Mouse (Mus musculus): ENCODE results near the gene Kras. TPM values are rescaled to one million over a fixed set of nuclear protein-coding genes. Genes with fewer than 3 reads are reported as not detected.

The Kras gene
- polyA plus RNA-seq, 1 experiment from 2014 or later: 109 TPM

- H3K4me2 ChIP-seq (replicated peaks): no peak overlapping the region
- H3K9ac ChIP-seq: no peak overlapping the region
- no peaks in the 10 kb centered on the region for H3K4me1 ChIP-seq (replicated peaks; ENCODE audit: control insufficient read depth, insufficient read depth, low read length)
- WGBS: 83% methylated on average over 1 of the region's 1 CpGs
- no peak overlapping the region for H3K27ac ChIP-seq
- H3K4me3 ChIP-seq (replicated peaks; ENCODE audit: low read length): no peak overlapping the region
- H3K27me3 ChIP-seq (ENCODE audit: control insufficient read depth, insufficient read depth, low read length): no peaks in the 10 kb centered on the region
- no peak for DNase-seq (ENCODE audit: low spot score)
- peaks cover 31% of the 10 kb centered on the region for H3K36me3 ChIP-seq (replicated peaks; ENCODE audit: control insufficient read depth, insufficient read depth)
- no peaks in the 10 kb centered on the region for H3K9me3 ChIP-seq (ENCODE audit: control insufficient read depth, low read length)
- no peak for ATAC-seq (ENCODE audit: low FRiP score)
These were observed 15.6 kb downstream of the Kras start for GRCm38 (mm10) chr6:145234391-145234790.

- H3K9ac ChIP-seq: no peak overlapping the region
- ATAC-seq (ENCODE audit: low FRiP score) (no peak), DNase-seq (ENCODE audit: low spot score) (no peak)
- H3K4me2 ChIP-seq (replicated peaks): no peak overlapping the region
- H3K27me3 ChIP-seq (ENCODE audit: control insufficient read depth, insufficient read depth, low read length): no peaks in the 10 kb centered on the region
- 89% methylated on average over 3 of the region's 3 CpGs for WGBS
- H3K9me3 ChIP-seq (ENCODE audit: control insufficient read depth, low read length): no peaks in the 10 kb centered on the region
- H3K4me3 ChIP-seq (replicated peaks; ENCODE audit: low read length): no peak overlapping the region
- peaks cover 37% of the 10 kb centered on the region for H3K36me3 ChIP-seq (replicated peaks; ENCODE audit: control insufficient read depth, insufficient read depth)
- H3K27ac ChIP-seq: no peak overlapping the region
- no peaks in the 10 kb centered on the region for H3K4me1 ChIP-seq (replicated peaks; ENCODE audit: control insufficient read depth, insufficient read depth, low read length)
These were observed 23.7 kb downstream of the Kras start for GRCm38 (mm10) chr6:145226296-145226695.

- H3K4me1 ChIP-seq (replicated peaks; ENCODE audit: control insufficient read depth, insufficient read depth, low read length): no peaks in the 10 kb centered on the region
- peaks cover 34% of the 10 kb centered on the region for H3K36me3 ChIP-seq (replicated peaks; ENCODE audit: control insufficient read depth, insufficient read depth)
- H3K9me3 ChIP-seq (ENCODE audit: control insufficient read depth, low read length): no peaks in the 10 kb centered on the region
- no peaks in the 10 kb centered on the region for H3K27me3 ChIP-seq (ENCODE audit: control insufficient read depth, insufficient read depth, low read length)
- no peak for ATAC-seq (ENCODE audit: low FRiP score)
- WGBS: 94% methylated on average over 6 of the region's 6 CpGs
- H3K4me3 ChIP-seq (replicated peaks; ENCODE audit: low read length): no peak overlapping the region
- no peak overlapping the region for H3K4me2 ChIP-seq (replicated peaks)
- DNase-seq (ENCODE audit: low spot score): no peak
- H3K9ac ChIP-seq: no peak overlapping the region
- H3K27ac ChIP-seq: no peak overlapping the region
These were observed 25.8 kb downstream of the Kras start for GRCm38 (mm10) chr6:145224246-145224645.

- DNase-seq (ENCODE audit: low spot score) (no peak), ATAC-seq (ENCODE audit: low FRiP score) (no peak)
- Histone ChIP-seq H3K36me3 (replicated peaks; ENCODE audit: control insufficient read depth, insufficient read depth) (peaks cover 40% of the 10 kb centered on the region), H3K9me3 (ENCODE audit: control insufficient read depth, low read length) (no peaks in the 10 kb centered on the region), H3K27me3 (ENCODE audit: control insufficient read depth, insufficient read depth, low read length) (no peaks in the 10 kb centered on the region), H3K4me2 (replicated peaks) (no peak overlapping the region), H3K27ac (no peak overlapping the region), H3K9ac (no peak overlapping the region), H3K4me3 (replicated peaks; ENCODE audit: low read length) (no peak overlapping the region), H3K4me1 (replicated peaks; ENCODE audit: control insufficient read depth, insufficient read depth, low read length) (peaks cover 8% of the 10 kb centered on the region)
- 94% methylated on average over 3 of the region's 3 CpGs for WGBS
These were observed 34.2 kb downstream of the Kras start for GRCm38 (mm10) chr6:145215826-145216225.

GRCm38 (mm10) chr6:145213916-145214315 lies 36.1 kb downstream of the Kras start:
- ATAC-seq (ENCODE audit: low FRiP score): no peak
- no peak overlapping the region for H3K4me2 ChIP-seq (replicated peaks)
- H3K27ac ChIP-seq: no peak overlapping the region
- H3K9me3 ChIP-seq (ENCODE audit: control insufficient read depth, low read length): no peaks in the 10 kb centered on the region
- H3K4me3 ChIP-seq (replicated peaks; ENCODE audit: low read length): no peak overlapping the region
- peaks cover 11% of the 10 kb centered on the region for H3K4me1 ChIP-seq (replicated peaks; ENCODE audit: control insufficient read depth, insufficient read depth, low read length)
- WGBS: 80% methylated on average over 2 of the region's 2 CpGs
- no peaks in the 10 kb centered on the region for H3K27me3 ChIP-seq (ENCODE audit: control insufficient read depth, insufficient read depth, low read length)
- no peak overlapping the region for H3K9ac ChIP-seq
- DNase-seq (ENCODE audit: low spot score): no peak
- peaks cover 25% of the 10 kb centered on the region for H3K36me3 ChIP-seq (replicated peaks; ENCODE audit: control insufficient read depth, insufficient read depth)

- WGBS: 3% methylated on average over 21 of the region's 21 CpGs
- H3K4me3 ChIP-seq (replicated peaks; ENCODE audit: low read length): peak overlapping the region; percentile 67
- H3K9me3 ChIP-seq (ENCODE audit: control insufficient read depth, low read length): no peaks in the 10 kb centered on the region
- ATAC-seq (ENCODE audit: low FRiP score): peak; percentile 33
- H3K4me2 ChIP-seq (replicated peaks): peak overlapping the region; percentile 74
- DNase-seq (ENCODE audit: low spot score): no peak
- H3K27ac ChIP-seq: peak overlapping the region; percentile 91
- peaks cover 14% of the 10 kb centered on the region; the same call in 1 of the 2 replicates for H3K36me3 ChIP-seq (replicated peaks; ENCODE audit: control insufficient read depth, insufficient read depth)
- H3K9ac ChIP-seq: peak overlapping the region; percentile 83
- peaks cover 11% of the 10 kb centered on the region for H3K4me1 ChIP-seq (replicated peaks; ENCODE audit: control insufficient read depth, insufficient read depth, low read length)
- no peaks in the 10 kb centered on the region for H3K27me3 ChIP-seq (ENCODE audit: control insufficient read depth, insufficient read depth, low read length)
These were observed 38.4 kb downstream of the Kras start for GRCm38 (mm10) chr6:145211376-145212305.

GRCm38 (mm10) chr6:145210816-145211338 lies 39.2 kb downstream of the Kras start, which contains the start of the genes Casc1 and Etfrf1:
TSS of gene Casc1 (minus strand) at chr6:145211005.
TSS of gene Etfrf1 (plus strand) at chr6:145211134.
- Histone ChIP-seq H3K4me1 (replicated peaks; ENCODE audit: control insufficient read depth, insufficient read depth, low read length) (peaks cover 11% of the 10 kb centered on the region), H3K36me3 (replicated peaks; ENCODE audit: control insufficient read depth, insufficient read depth) (peaks cover 6% of the 10 kb centered on the region; the same call in 1 of the 2 replicates), H3K27me3 (ENCODE audit: control insufficient read depth, insufficient read depth, low read length) (no peaks in the 10 kb centered on the region), H3K27ac (peak within 1 kb of the TSS; percentile 91), H3K9ac (peak within 1 kb of the TSS; percentile 83), H3K9me3 (ENCODE audit: control insufficient read depth, low read length) (no peaks in the 10 kb centered on the region), H3K4me2 (replicated peaks) (peak within 1 kb of the TSS; percentile 74), H3K4me3 (replicated peaks; ENCODE audit: low read length) (peak within 1 kb of the TSS; percentile 67)
- ATAC-seq (ENCODE audit: low FRiP score): peak; percentile 100
- under 1% methylated on average over 36 of the region's 36 CpGs for WGBS
- peak; percentile 98 for DNase-seq (ENCODE audit: low spot score)

GRCm38 (mm10) chr6:145210056-145210680 lies 39.9 kb downstream of the Kras start:
- Histone ChIP-seq H3K27me3 (ENCODE audit: control insufficient read depth, insufficient read depth, low read length) (no peaks in the 10 kb centered on the region), H3K9ac (0 out of 2 replicates have a peak overlapping the region, but pooled peaks have one; percentile 18), H3K4me1 (replicated peaks; ENCODE audit: control insufficient read depth, insufficient read depth, low read length) (peaks cover 11% of the 10 kb centered on the region), H3K36me3 (replicated peaks; ENCODE audit: control insufficient read depth, insufficient read depth) (peaks cover 6% of the 10 kb centered on the region; the same call in 1 of the 2 replicates), H3K4me3 (replicated peaks; ENCODE audit: low read length) (peak overlapping the region; percentile 33), H3K9me3 (ENCODE audit: control insufficient read depth, low read length) (no peaks in the 10 kb centered on the region), H3K4me2 (replicated peaks) (peak overlapping the region; percentile 59), H3K27ac (no peak overlapping the region; the same call in 1 of the 2 replicates)
- WGBS: 29% methylated on average over 8 of the region's 8 CpGs
- no peak for ATAC-seq (ENCODE audit: low FRiP score)
- no peak for DNase-seq (ENCODE audit: low spot score)

- Histone ChIP-seq H3K27me3 (ENCODE audit: control insufficient read depth, insufficient read depth, low read length) (no peaks in the 10 kb centered on the region), H3K4me3 (replicated peaks; ENCODE audit: low read length) (no peak overlapping the region), H3K27ac (no peak overlapping the region), H3K4me2 (replicated peaks) (no peak overlapping the region), H3K9me3 (ENCODE audit: control insufficient read depth, low read length) (no peaks in the 10 kb centered on the region), H3K9ac (no peak overlapping the region), H3K36me3 (replicated peaks; ENCODE audit: control insufficient read depth, insufficient read depth) (no peaks in the 10 kb centered on the region), H3K4me1 (replicated peaks; ENCODE audit: control insufficient read depth, insufficient read depth, low read length) (0 out of 2 replicates have a peak, but pooled peaks cover 3% of the 10 kb centered on the region)
- DNase-seq (ENCODE audit: low spot score) (no peak), ATAC-seq (ENCODE audit: low FRiP score) (no peak)
- 72% methylated on average over 10 of the region's 10 CpGs for WGBS
These were observed 44.9 kb downstream of the Kras start for GRCm38 (mm10) chr6:145205142-145205541.

Measured in hindbrain, embryonic 14.5 days (tissue).